Mouse (Mus musculus): ENCODE measurements around the gene Olfr463.
A peak's percentile ranks its signal among the peaks of the same experiment; 100 is the strongest.

The Olfr463 gene

GRCm38 (mm10) chr11:87897287-87897686, at the start of gene Olfr463:
Gene Olfr463, minus strand, starts transcription at chr11:87897387.
- Histone ChIP-seq H3K36me3 (ENCODE audit: control insufficient read depth, insufficient read depth, low read length, poor library complexity, severe bottlenecking) (no peaks in the 10 kb centered on the region), H3K27me3 (ENCODE audit: control insufficient read depth, insufficient read depth, low read length, poor library complexity, severe bottlenecking) (no peaks in the 10 kb centered on the region)
- no peak for DNase-seq (ENCODE audit: low read depth, low spot score)

- Histone ChIP-seq H3K36me3 (ENCODE audit: control insufficient read depth, insufficient read depth, low read length, poor library complexity, severe bottlenecking) (no peaks in the 10 kb centered on the region), H3K27me3 (ENCODE audit: control insufficient read depth, insufficient read depth, low read length, poor library complexity, severe bottlenecking) (no peaks in the 10 kb centered on the region)
- no peak for DNase-seq (ENCODE audit: low read depth, low spot score)
Observed at GRCm38 (mm10) chr11:87935467-87935866, 38.3 kb upstream of the Olfr463 start.

- Histone ChIP-seq H3K36me3 (ENCODE audit: control insufficient read depth, insufficient read depth, low read length, poor library complexity, severe bottlenecking) (no peaks in the 10 kb centered on the region), H3K27me3 (ENCODE audit: control insufficient read depth, insufficient read depth, low read length, poor library complexity, severe bottlenecking) (no peaks in the 10 kb centered on the region)
- DNase-seq (ENCODE audit: low read depth, low spot score): no peak
Observed at GRCm38 (mm10) chr11:87933731-87934130, 36.5 kb upstream of the Olfr463 start.

- H3K27me3 ChIP-seq (ENCODE audit: control insufficient read depth, insufficient read depth, low read length, poor library complexity, severe bottlenecking): no peaks in the 10 kb centered on the region
- H3K36me3 ChIP-seq (ENCODE audit: control insufficient read depth, insufficient read depth, low read length, poor library complexity, severe bottlenecking): no peaks in the 10 kb centered on the region
- no peak for DNase-seq (ENCODE audit: low read depth, low spot score)
Observed at GRCm38 (mm10) chr11:87930348-87930747, 33.2 kb upstream of the Olfr463 start.

GRCm38 (mm10) chr11:87920966-87921365, 23.8 kb upstream of the Olfr463 start, which contains the start of gene Olfr464:
Gene Olfr464, minus strand, starts transcription at chr11:87920967.
- no peaks in the 10 kb centered on the region for H3K36me3 ChIP-seq (ENCODE audit: control insufficient read depth, insufficient read depth, low read length, poor library complexity, severe bottlenecking)
- no peaks in the 10 kb centered on the region for H3K27me3 ChIP-seq (ENCODE audit: control insufficient read depth, insufficient read depth, low read length, poor library complexity, severe bottlenecking)
- peak; percentile 24 for DNase-seq (ENCODE audit: low read depth, low spot score)

- no peak for DNase-seq (ENCODE audit: low read depth, low spot score)
- Histone ChIP-seq H3K27me3 (ENCODE audit: control insufficient read depth, insufficient read depth, low read length, poor library complexity, severe bottlenecking) (no peaks in the 10 kb centered on the region), H3K36me3 (ENCODE audit: control insufficient read depth, insufficient read depth, low read length, poor library complexity, severe bottlenecking) (no peaks in the 10 kb centered on the region)
Observed at GRCm38 (mm10) chr11:87920301-87920700, 23.1 kb upstream of the Olfr463 start.

DNA sequence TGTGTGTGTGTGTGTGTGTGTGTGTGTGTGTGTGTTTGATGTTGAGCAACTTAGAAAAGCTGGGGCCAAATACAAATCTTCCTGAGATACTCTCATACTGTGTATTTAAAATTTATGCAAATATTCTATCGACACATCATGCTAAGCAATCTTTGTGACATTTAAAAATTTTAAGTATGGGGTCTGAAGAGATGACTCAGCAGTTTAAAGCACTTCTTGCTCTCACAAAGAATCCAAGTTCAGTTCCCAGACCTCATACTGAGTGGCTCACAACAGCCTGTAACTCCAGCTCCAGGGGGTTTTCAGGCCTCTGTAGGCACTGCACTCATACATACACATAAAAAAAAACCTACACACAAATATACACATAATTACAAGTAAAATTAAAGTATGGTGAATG, 18.8 kb upstream of the Olfr463 start:
- H3K36me3 ChIP-seq (ENCODE audit: control insufficient read depth, insufficient read depth, low read length, poor library complexity, severe bottlenecking): no peaks in the 10 kb centered on the region
- no peak for DNase-seq (ENCODE audit: low read depth, low spot score)
- no peaks in the 10 kb centered on the region for H3K27me3 ChIP-seq (ENCODE audit: control insufficient read depth, insufficient read depth, low read length, poor library complexity, severe bottlenecking)

- Histone ChIP-seq H3K36me3 (ENCODE audit: control insufficient read depth, insufficient read depth, low read length, poor library complexity, severe bottlenecking) (no peaks in the 10 kb centered on the region), H3K27me3 (ENCODE audit: control insufficient read depth, insufficient read depth, low read length, poor library complexity, severe bottlenecking) (no peaks in the 10 kb centered on the region)
- DNase-seq (ENCODE audit: low read depth, low spot score): no peak
Observed at GRCm38 (mm10) chr11:87904331-87904730, 7.1 kb upstream of the Olfr463 start.

GRCm38 (mm10) chr11:87892168-87892567, 5.0 kb downstream of the Olfr463 start, which contains the start of gene Olfr462:
Gene Olfr462, minus strand, starts transcription at chr11:87892268.
- no peak for DNase-seq (ENCODE audit: low read depth, low spot score)
- Histone ChIP-seq H3K36me3 (ENCODE audit: control insufficient read depth, insufficient read depth, low read length, poor library complexity, severe bottlenecking) (no peaks in the 10 kb centered on the region), H3K27me3 (ENCODE audit: control insufficient read depth, insufficient read depth, low read length, poor library complexity, severe bottlenecking) (no peaks in the 10 kb centered on the region)

DNA sequence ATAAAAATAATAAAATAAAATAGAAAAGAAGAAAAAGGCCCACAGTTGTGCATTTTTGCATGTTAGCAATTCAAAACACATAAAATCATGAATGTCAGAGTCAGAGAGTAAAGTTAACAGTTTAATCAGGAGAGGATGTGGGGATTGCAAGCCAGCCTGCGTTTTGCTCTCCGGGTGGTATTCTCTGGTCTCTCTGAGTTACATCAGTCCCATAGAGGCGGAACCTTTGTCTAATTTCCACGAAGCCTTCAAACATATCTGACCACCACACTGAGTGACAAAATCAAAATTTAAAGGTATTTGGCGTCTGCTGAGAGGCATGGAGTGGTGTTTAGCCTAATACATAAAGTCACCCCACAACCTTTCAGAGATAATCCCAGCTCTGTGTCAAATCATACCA, 12.3 kb downstream of the Olfr463 start:
- no peaks in the 10 kb centered on the region for H3K36me3 ChIP-seq (ENCODE audit: control insufficient read depth, insufficient read depth, low read length, poor library complexity, severe bottlenecking)

GRCm38 (mm10) chr11:87883493-87883892, 13.7 kb downstream of the Olfr463 start:
- H3K27me3 ChIP-seq (ENCODE audit: control insufficient read depth, insufficient read depth, low read length, poor library complexity, severe bottlenecking): no peaks in the 10 kb centered on the region
- H3K36me3 ChIP-seq (ENCODE audit: control insufficient read depth, insufficient read depth, low read length, poor library complexity, severe bottlenecking): no peaks in the 10 kb centered on the region
- DNase-seq (ENCODE audit: low read depth, low spot score): peak; percentile 43

More for the DNA sequence above, 12.3 kb downstream of the Olfr463 start:
- H3K27me3 ChIP-seq (ENCODE audit: control insufficient read depth, insufficient read depth, low read length, poor library complexity, severe bottlenecking): no peaks in the 10 kb centered on the region
- no peak for DNase-seq (ENCODE audit: low read depth, low spot score)

DNA sequence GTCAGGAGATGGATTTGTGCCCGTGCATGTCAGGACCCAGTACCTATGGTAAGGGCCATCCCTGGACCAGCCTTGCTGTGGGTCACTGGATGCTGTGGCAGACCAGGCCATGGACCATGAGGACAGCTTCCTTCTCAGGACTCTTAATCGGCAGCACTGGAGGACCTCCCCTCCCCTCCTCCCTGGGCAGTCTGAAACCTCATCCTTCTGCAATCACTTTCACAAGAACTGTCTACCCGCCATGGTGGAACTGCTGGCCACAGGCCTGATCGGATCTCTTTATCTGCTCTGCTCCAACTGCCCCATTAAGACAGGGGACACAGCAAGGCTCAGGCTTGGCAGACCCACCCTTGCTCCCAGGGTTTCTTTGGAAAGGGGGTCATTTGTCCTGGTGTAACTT, 15.5 kb downstream of the Olfr463 start:
- no peaks in the 10 kb centered on the region for H3K27me3 ChIP-seq (ENCODE audit: control insufficient read depth, insufficient read depth, low read length, poor library complexity, severe bottlenecking)
- no peak for DNase-seq (ENCODE audit: low read depth, low spot score)
- H3K36me3 ChIP-seq (ENCODE audit: control insufficient read depth, insufficient read depth, low read length, poor library complexity, severe bottlenecking): no peaks in the 10 kb centered on the region

- DNase-seq (ENCODE audit: low read depth, low spot score): no peak
- Histone ChIP-seq H3K36me3 (ENCODE audit: control insufficient read depth, insufficient read depth, low read length, poor library complexity, severe bottlenecking) (no peaks in the 10 kb centered on the region), H3K27me3 (ENCODE audit: control insufficient read depth, insufficient read depth, low read length, poor library complexity, severe bottlenecking) (no peaks in the 10 kb centered on the region)
Observed at GRCm38 (mm10) chr11:87879826-87880225, 17.4 kb downstream of the Olfr463 start.

- Histone ChIP-seq H3K36me3 (ENCODE audit: control insufficient read depth, insufficient read depth, low read length, poor library complexity, severe bottlenecking) (no peaks in the 10 kb centered on the region), H3K27me3 (ENCODE audit: control insufficient read depth, insufficient read depth, low read length, poor library complexity, severe bottlenecking) (no peaks in the 10 kb centered on the region)
- no peak for DNase-seq (ENCODE audit: low read depth, low spot score)
Observed at GRCm38 (mm10) chr11:87875436-87875835, 21.8 kb downstream of the Olfr463 start, which contains the start of gene Epx. Gene Epx, minus strand, starts transcription at chr11:87875536.

DNA sequence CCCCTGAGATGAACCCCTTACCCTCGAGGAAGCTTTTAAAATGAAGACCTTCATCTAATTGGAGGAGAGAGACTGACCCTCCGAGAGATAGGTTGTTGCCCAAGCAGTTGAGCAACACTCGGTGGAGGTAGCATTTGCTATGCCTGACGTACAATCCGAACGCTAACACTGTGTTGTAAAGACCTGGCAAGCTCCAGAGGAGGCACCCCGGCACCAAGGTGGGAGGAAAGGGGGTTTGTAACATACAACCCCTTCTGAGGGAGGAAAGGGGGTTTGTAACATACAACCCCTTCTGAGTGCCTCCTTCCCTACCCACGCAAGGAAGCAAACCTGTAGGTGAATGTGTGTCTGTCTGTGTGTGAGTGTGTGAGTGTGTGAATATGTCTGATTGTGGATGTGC, 25.4 kb downstream of the Olfr463 start:
- no peak for DNase-seq (ENCODE audit: low read depth, low spot score)
- no peaks in the 10 kb centered on the region for H3K36me3 ChIP-seq (ENCODE audit: control insufficient read depth, insufficient read depth, low read length, poor library complexity, severe bottlenecking)
- no peaks in the 10 kb centered on the region for H3K27me3 ChIP-seq (ENCODE audit: control insufficient read depth, insufficient read depth, low read length, poor library complexity, severe bottlenecking)

DNA sequence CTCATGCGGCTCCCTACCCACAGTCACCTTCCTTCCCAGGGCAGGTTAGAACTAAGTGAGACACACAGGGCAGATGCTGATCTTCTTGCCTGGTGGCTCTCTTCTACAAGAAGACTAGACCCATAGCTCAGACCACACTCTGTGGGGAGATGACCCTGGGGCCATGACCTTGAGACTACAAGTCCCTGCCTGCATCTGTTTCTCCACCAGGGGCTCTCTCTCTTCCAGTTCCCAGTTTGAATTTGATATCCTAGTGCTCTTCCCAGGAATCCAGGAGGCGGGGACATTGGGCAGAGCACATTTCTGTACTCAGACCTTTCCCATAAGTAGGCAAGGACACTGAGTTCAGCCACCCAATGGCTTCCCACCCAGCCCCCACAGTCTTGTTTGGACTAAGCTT, 27.1 kb downstream of the Olfr463 start:
- Histone ChIP-seq H3K27me3 (ENCODE audit: control insufficient read depth, insufficient read depth, low read length, poor library complexity, severe bottlenecking) (no peaks in the 10 kb centered on the region), H3K36me3 (ENCODE audit: control insufficient read depth, insufficient read depth, low read length, poor library complexity, severe bottlenecking) (no peaks in the 10 kb centered on the region)
- DNase-seq (ENCODE audit: low read depth, low spot score): no peak
